Mouse (Mus musculus) lung, adult 2 months (tissue): ENCODE results near the gene Stac.

Source experiments
- CTCF ChIP-seq: fragments of 200-500 bp; IDR thresholded peaks from 2 replicates; pipeline ENCODE4 v1.5.1; 2011; ENCODE audit warnings: mild to moderate bottlenecking, low read length, control low read depth; ENCODE audit not compliant: insufficient read depth
- POLR2A ChIP-seq: fragments of 200-500 bp; IDR thresholded peaks from 2 replicates; pipeline ENCODE4 v1.6.1; 2011; ENCODE audit warnings: low read depth, mild to moderate bottlenecking, control low read depth, low read length, borderline replicate concordance; ENCODE audit errors: extremely low read depth

DNA sequence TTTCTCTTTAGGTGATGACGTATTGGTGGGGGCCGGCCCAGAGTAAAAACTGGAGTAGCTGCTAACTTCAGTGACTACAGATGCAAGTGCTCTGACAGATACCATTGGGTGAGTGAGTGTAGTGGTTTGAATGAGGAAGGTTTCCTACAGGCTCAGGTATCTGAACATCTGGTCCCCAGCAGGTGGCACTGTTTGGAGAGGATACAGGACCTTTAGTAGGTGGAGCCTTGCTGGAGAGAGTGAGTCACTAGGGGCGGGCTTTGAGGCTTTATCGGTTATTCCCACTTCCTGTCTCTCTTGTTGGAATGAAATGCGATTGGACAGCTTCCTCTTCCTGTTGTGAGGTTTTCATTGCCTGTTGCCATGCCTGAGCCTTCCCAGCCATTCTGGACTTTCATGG is 118.5 kb downstream of the Stac start:
- TF ChIP-seq CTCF (no peak), POLR2A (no peak)
